Mouse (Mus musculus) embryonic facial prominence, embryonic 10.5 days (tissue): ENCODE measurements around the gene Wdr60. TPM values are rescaled to one million over a fixed set of nuclear protein-coding genes. Genes with fewer than 3 reads are reported as not detected.

Experiments used
- DNase-seq: peaks from one replicate; pipeline ENCODE4 v3.0.0-alpha.2; 2017; ENCODE audit warnings: low spot score
- H3K27ac ChIP-seq: fragments of 300-500 bp; sonication (generic); replicated peaks from 2 replicates; pipeline ENCODE4 v1.5.1; 2016; ENCODE audit warnings: mild to moderate bottlenecking
- H3K27me3 ChIP-seq: fragments of 300-500 bp; sonication (generic); replicated peaks from 2 replicates; pipeline ENCODE4 v1.6.1; 2016; ENCODE audit warnings: low read depth, mild to moderate bottlenecking; ENCODE audit not compliant: poor library complexity, severe bottlenecking
- H3K36me3 ChIP-seq: fragments of 300-500 bp; sonication (generic); replicated peaks from 2 replicates; pipeline ENCODE4 v1.6.1; 2016; ENCODE audit warnings: mild to moderate bottlenecking, moderate library complexity
- H3K4me1 ChIP-seq: fragments of 300-500 bp; sonication (generic); 2 replicates; pipeline ENCODE4 v1.6.1; 2016
- H3K4me3 ChIP-seq: fragments of 300-500 bp; sonication (generic); 2 replicates; pipeline ENCODE4 v1.5.1; 2016; ENCODE audit warnings: mild to moderate bottlenecking, moderate library complexity
- H3K9me3 ChIP-seq: fragments of 300-500 bp; sonication (generic); 2 replicates; pipeline ENCODE4 v1.6.1; 2016; ENCODE audit warnings: mild to moderate bottlenecking
- WGBS: fragments of 180-500 bp; shearing (Covaris S2); methylation state at CpG from one replicate; pipeline ENCODE4 v1.1.7; 2016; 5-methylcytosine and 5-hydroxymethylcytosine counted together
- polyA plus RNA-seq: library from polyadenylated mRNA; unstranded; fragments of >200 nt; fragmentation: Nextera tagmentation; extraction: Ambion mirVana; gene quantifications from 2 replicates; pipeline ENCODE4 v1.2.1, GENCODE M21; 2016

Gene Wdr60
- 19.1 and 20.2 TPM in 2 replicates for polyA plus RNA-seq

DNA sequence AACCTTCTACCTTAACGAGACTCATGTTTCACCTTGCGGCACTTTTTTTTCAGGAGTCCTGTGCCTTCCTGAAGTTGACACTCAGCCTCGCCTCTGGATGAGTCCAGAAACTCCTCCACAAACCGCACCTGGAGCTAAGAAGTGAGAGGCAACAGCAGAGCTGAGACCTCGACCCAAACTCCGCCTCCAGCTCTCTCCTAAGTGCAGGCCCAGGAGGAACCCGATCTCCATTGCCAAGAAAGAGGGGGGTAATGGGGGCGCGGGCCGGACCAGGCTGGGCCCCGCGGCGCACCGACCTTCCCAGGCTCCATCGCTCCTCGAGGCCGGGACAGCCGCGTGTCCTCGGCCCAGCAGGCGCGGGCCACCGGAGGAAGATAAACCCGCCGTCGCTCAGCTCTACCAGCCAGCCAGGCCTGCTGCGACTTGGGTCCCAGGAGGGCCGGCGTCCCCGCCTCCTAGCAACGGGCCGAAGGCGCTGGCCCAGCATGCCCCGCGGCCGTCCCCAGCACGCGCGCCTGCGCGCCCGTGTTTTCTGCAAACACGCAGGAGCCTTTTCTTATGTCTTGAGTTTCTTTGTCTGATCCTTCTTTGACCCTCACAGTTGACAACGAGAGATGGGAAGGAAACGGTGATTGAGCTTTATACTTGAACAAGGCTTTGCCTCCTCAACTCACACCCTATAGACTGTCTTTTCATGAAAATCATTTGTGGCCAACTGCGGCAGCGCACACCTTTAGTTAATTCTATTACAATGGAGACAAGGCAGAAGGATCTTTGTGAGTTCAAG lies at the start of gene Wdr60:
TSS of gene Wdr60 (minus strand) at position 468 of the 787 bp plus-strand sequence.
- H3K27me3 ChIP-seq: no peaks in the 10 kb centered on the region
- 0 out of 2 replicates have a peak, but pooled peaks cover 5% of the 10 kb centered on the region for H3K4me1 ChIP-seq
- no peaks in the 10 kb centered on the region for H3K9me3 ChIP-seq
- 3% methylated on average over 47 of the region's 47 CpGs for WGBS
- DNase-seq: peak; percentile 93
- peak within 1 kb of the TSS; percentile 86 for H3K27ac ChIP-seq
- H3K36me3 ChIP-seq: no peaks in the 10 kb centered on the region
- peak within 1 kb of the TSS; percentile 66 for H3K4me3 ChIP-seq

DNA sequence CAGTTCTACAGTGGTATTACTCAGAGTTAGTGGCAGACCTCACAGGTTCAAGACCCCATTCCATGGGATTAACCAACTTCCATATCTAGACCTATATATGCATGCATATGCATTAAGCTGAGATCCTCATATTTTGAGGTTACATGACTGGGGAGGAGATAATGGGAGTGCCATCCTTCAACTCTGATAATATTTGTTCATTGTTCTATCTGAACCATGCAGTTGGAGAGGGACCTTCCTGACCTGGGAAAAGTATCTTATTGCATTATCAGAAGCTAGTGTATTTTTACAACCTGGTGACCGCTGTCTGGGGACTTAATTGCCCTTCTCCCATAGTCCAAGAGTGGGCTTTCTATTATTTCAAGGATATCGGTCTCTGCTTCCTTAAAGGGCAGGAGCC lies 45.8 kb upstream of the Wdr60 start:
- Histone ChIP-seq H3K4me3 (no peak overlapping the region), H3K9me3 (no peaks in the 10 kb centered on the region), H3K27ac (no peak overlapping the region), H3K27me3 (no peaks in the 10 kb centered on the region), H3K4me1 (no peaks in the 10 kb centered on the region), H3K36me3 (no peaks in the 10 kb centered on the region)
- WGBS: 80% methylated on average over 2 of the region's 2 CpGs
- no peak for DNase-seq

DNA sequence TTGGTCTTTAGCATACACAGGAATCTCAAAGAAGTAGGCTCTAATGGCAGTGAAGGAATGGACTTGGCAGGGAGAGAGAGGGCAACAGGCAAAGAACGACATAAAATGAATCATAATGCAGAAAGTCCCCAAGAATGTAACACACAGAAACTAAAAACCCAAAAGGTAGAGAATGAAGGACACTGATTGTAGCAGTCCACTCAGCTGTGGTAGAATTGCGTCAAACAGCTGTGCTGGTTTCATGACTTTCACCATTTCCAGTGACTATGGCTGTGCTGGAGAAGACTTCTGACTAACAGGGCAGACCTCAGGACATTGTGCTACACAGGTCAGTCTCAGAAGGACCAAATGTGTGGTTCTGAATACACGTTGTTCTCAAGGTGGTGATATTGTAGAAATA lies 45.0 kb upstream of the Wdr60 start:
- no peak overlapping the region for H3K27ac ChIP-seq
- no peaks in the 10 kb centered on the region for H3K9me3 ChIP-seq
- H3K36me3 ChIP-seq: no peaks in the 10 kb centered on the region
- H3K4me3 ChIP-seq: no peak overlapping the region
- 90% methylated on average over 3 of the region's 3 CpGs for WGBS
- no peaks in the 10 kb centered on the region for H3K27me3 ChIP-seq
- no peak for DNase-seq
- no peaks in the 10 kb centered on the region for H3K4me1 ChIP-seq

GRCm38 (mm10) chr12:116306042-116306441 lies 43.2 kb upstream of the Wdr60 start:
- no peak for DNase-seq
- 65% methylated on average over 1 of the region's 1 CpGs for WGBS
- H3K4me1 ChIP-seq: no peaks in the 10 kb centered on the region
- no peaks in the 10 kb centered on the region for H3K27me3 ChIP-seq
- no peak overlapping the region for H3K4me3 ChIP-seq
- H3K36me3 ChIP-seq: no peaks in the 10 kb centered on the region
- H3K27ac ChIP-seq: no peak overlapping the region
- no peaks in the 10 kb centered on the region for H3K9me3 ChIP-seq

DNA sequence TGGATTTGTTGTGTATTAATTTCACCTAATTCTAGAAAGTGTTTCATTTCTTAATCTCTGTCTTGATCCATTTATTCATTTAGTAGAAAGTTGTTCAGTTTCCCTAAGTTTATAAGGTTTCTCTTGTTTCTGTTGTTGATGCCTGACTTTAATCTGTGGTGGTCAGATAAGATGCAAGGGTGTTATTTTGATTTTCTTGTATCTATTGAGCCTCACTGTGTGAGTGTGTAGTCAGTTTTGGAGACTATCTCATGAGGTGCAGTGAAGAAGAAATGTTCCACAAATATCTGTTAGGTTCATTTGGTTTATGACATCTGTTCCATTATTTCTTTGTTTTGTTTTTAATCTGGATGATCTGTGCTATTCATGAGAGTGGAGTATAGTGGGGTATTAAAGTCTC lies 39.4 kb upstream of the Wdr60 start:
- H3K36me3 ChIP-seq: 0 out of 2 replicates have a peak, but pooled peaks cover 3% of the 10 kb centered on the region
- H3K4me1 ChIP-seq: no peaks in the 10 kb centered on the region
- no peak overlapping the region for H3K27ac ChIP-seq
- no peak overlapping the region for H3K4me3 ChIP-seq
- no peaks in the 10 kb centered on the region for H3K9me3 ChIP-seq
- DNase-seq: no peak
- H3K27me3 ChIP-seq: no peaks in the 10 kb centered on the region

DNA sequence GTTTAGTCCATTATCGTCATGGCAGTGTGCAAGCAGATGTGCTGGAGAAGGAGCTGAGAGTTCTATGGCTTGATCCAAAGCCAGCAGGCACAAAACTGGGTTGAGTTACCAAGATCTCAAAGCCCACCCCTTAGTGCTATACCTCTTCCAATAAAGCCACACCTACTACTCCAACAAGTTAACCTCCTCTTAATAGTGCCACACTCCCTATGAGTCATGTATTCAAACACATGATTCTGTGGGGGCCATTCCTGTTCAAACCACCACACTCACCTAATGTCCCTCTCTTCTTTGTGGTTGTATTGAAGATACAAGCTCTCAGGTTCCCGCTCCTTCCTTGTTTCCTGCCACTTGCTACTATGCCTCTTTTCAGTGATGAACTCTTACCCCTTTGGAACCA lies 37.1 kb upstream of the Wdr60 start:
- Histone ChIP-seq H3K4me3 (no peak overlapping the region), H3K27ac (no peak overlapping the region), H3K27me3 (no peaks in the 10 kb centered on the region), H3K9me3 (no peaks in the 10 kb centered on the region), H3K36me3 (0 out of 2 replicates have a peak, but pooled peaks cover 3% of the 10 kb centered on the region), H3K4me1 (no peaks in the 10 kb centered on the region)
- 96% methylated on average over 2 of the region's 2 CpGs for WGBS
- DNase-seq: no peak

DNA sequence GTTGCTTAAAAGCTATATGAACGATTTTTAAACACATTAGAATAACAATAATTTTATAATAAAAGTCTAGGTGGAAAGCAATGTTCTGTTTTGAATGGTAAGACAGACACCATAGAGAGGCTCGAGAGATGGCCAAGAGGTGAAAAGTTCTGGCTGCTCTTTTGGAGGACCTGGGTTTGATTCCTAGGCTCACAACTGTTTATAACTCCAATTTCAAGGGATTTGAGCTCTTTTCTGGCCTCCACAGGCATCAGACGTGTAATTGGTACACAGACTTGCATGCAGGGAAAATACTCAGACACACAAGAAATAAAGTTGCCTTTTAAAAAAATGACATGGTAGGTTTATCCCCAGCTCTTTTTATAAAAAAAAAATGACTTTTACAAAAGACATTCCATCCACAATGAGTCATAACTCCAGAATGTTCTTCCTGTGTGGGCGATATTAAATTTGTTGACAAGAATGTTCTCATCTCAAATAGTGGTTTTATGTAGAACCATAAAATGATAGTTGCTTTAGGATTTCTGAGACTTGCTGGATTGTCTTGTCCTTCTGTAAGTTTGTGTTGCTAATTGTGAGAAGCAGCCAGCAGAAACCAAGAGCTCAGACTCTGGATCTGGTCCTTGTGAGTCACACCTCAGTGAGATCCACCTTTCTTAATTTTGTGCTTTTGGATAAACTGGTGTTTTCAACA lies 30.9 kb upstream of the Wdr60 start:
- 87% methylated on average over 4 of the region's 4 CpGs for whole genome bisulfite sequencing
- Histone ChIP-seq H3K27me3 (no peaks in the 10 kb centered on the region), H3K36me3 (no peaks in the 10 kb centered on the region), H3K4me1 (no peaks in the 10 kb centered on the region), H3K27ac (no peak overlapping the region), H3K9me3 (no peaks in the 10 kb centered on the region), H3K4me3 (no peak overlapping the region)
- DNase-seq: no peak

- H3K36me3 ChIP-seq: no peaks in the 10 kb centered on the region
- WGBS: 80% methylated on average over 2 of the region's 2 CpGs
Observed at GRCm38 (mm10) chr12:116293185-116293584, 30.4 kb upstream of the Wdr60 start.

GRCm38 (mm10) chr12:116283511-116283910 lies 20.7 kb upstream of the Wdr60 start:
- H3K36me3 ChIP-seq: no peaks in the 10 kb centered on the region
- no peak overlapping the region for H3K27ac ChIP-seq
- no peak for DNase-seq
- no peaks in the 10 kb centered on the region for H3K9me3 ChIP-seq
- peaks cover 12% of the 10 kb centered on the region for H3K4me1 ChIP-seq
- no peaks in the 10 kb centered on the region for H3K27me3 ChIP-seq
- no peak overlapping the region for H3K4me3 ChIP-seq
- 91% methylated on average over 2 of the region's 2 CpGs for WGBS

More at GRCm38 (mm10) chr12:116293185-116293584, 30.4 kb upstream of the Wdr60 start:
- Histone ChIP-seq H3K9me3 (no peaks in the 10 kb centered on the region), H3K4me3 (no peak overlapping the region), H3K27ac (no peak overlapping the region), H3K27me3 (no peaks in the 10 kb centered on the region), H3K4me1 (no peaks in the 10 kb centered on the region)
- DNase-seq: no peak

DNA sequence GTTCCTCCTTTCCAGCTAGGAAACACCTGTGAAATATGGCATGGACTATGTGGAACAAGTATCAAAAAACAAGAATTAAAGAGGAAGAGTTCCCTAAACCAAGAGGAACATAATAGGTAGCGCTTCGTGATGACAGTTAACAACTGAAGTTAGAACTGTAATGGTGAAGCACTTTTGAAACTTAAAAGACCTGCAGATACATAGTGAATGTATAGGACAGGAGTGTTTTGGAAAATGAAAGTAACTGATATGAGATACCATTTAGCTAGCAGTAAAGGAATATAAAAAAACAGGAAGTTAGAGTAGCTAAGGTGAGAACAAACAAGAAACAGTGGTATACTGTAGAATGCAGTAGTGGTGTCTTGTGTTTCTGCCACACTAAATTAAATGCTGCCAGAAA lies 20.0 kb upstream of the Wdr60 start:
- Histone ChIP-seq H3K27ac (no peak overlapping the region), H3K9me3 (no peaks in the 10 kb centered on the region), H3K4me1 (peaks cover 12% of the 10 kb centered on the region), H3K4me3 (no peak overlapping the region), H3K27me3 (no peaks in the 10 kb centered on the region), H3K36me3 (no peaks in the 10 kb centered on the region)
- WGBS: 96% methylated on average over 2 of the region's 2 CpGs
- DNase-seq: no peak

- H3K9me3 ChIP-seq: no peaks in the 10 kb centered on the region
Observed at GRCm38 (mm10) chr12:116281427-116282281, 18.8 kb upstream of the Wdr60 start.

DNA sequence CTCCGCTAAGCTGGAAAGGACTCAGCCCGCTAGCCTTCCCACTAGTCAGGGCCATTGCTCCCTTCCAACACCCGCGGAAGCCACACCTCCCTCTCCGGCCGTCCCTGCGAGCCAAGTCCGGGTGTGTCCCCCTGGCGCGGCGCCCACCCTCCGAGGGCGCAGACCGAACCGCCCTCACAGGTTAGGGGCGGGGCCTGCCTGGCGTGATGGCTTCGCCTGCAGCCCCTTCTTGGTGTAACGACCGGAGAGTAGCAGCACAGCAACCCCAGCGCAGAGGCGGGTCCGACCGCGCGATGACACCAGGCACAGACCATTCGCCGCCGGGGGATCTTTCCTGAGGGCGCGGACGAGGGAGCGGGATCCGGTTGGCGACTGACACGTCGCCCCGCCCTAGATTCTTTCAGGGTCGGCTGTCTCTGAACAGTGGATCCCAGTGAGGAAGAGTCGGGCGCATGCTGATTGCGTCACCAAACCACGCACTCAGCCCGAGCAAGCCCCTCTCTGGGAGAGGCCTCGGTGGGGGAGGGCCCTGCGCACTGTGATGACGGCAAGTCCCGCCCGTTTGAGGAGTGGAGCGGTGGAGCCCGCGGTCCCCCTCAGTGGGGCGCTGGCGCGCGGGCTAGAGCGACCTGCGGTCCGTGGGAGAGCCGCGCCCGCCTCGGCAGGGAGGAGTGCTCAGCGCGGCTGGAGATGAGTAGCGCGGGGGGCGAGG lies 18.0 kb upstream of the Wdr60 start, which contains the start of gene Esyt2:
TSS of gene Esyt2 (plus strand) at position 544 of the 712 bp plus-strand sequence.
- Histone ChIP-seq H3K4me3 (peak within 1 kb of the TSS; percentile 95), H3K27ac (peak within 1 kb of the TSS; percentile 94), H3K36me3 (no peaks in the 10 kb centered on the region), H3K9me3 (no peaks in the 10 kb centered on the region), H3K4me1 (peaks cover 12% of the 10 kb centered on the region), H3K27me3 (no peaks in the 10 kb centered on the region)
- DNase-seq: peak; percentile 100
- under 1% methylated on average over 68 of the region's 68 CpGs for WGBS

More at GRCm38 (mm10) chr12:116281427-116282281, 18.8 kb upstream of the Wdr60 start:
- peak overlapping the region; percentile 94 for H3K27ac ChIP-seq
- peak overlapping the region; percentile 95 for H3K4me3 ChIP-seq
- no peaks in the 10 kb centered on the region for H3K36me3 ChIP-seq
- no peaks in the 10 kb centered on the region for H3K27me3 ChIP-seq
- under 1% methylated on average over 55 of the region's 55 CpGs for WGBS
- no peak for DNase-seq
- H3K4me1 ChIP-seq: peaks cover 12% of the 10 kb centered on the region
